Mouse (Mus musculus) kidney, adult 2 months (tissue): ENCODE results near the gene Jund.

Source experiments
- CTCF ChIP-seq: fragments of 200-500 bp; conservative IDR thresholded peaks from 2 replicates; pipeline ENCODE4 v1.5.1; 2011; ENCODE audit warnings: low read depth, mild to moderate bottlenecking, control low read depth, low read length, moderate library complexity, mixed read lengths; ENCODE audit not compliant: insufficient read depth, insufficient read length
- POLR2A ChIP-seq: fragments of 200-500 bp; IDR thresholded peaks from one replicate; pipeline ENCODE4 v1.6.1; 2011; ENCODE audit warnings: low read depth, low read length, control low read depth

DNA sequence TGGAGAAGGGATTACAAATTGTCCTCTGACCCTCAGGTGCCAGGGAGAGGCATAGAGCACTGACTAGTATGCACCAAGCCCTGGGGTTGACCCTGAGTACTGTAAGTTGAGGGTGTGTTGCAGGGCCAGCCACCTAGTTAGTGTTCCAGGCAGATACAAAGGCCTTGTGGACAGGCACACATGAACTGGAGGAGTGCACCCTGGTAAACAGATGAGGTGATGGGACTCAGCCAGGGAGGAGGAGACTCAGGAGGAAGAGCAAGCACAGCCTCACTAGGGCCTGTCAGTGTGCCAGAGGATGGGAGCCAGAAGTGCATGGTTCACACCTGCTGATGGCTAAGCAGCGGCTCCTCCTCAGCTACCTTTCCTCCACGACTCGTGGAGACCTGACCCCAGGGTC lies 18.7 kb upstream of the Jund start:
- TF ChIP-seq CTCF (no peak), POLR2A (no peak)
